Mouse (Mus musculus) heart, postnatal 0 days (tissue): ENCODE measurements around the gene Dennd5a.

ENCODE experiments used
- CTCF ChIP-seq: IDR thresholded peaks from 2 replicates; pipeline ENCODE4 v1.5.1; 2016; ENCODE audit warnings: antibody characterized with exemption, control low read depth, low read depth
- EP300 ChIP-seq: IDR thresholded peaks from 2 replicates; pipeline ENCODE4 v1.6.1; 2016; ENCODE audit warnings: antibody characterized with exemption, low read depth

- TF ChIP-seq CTCF (no peak), EP300 (no peak)
Observed at GRCm38 (mm10) chr7:109961570-109961969, 1.3 kb upstream of the Dennd5a start.
